In the genomic region with DNA sequence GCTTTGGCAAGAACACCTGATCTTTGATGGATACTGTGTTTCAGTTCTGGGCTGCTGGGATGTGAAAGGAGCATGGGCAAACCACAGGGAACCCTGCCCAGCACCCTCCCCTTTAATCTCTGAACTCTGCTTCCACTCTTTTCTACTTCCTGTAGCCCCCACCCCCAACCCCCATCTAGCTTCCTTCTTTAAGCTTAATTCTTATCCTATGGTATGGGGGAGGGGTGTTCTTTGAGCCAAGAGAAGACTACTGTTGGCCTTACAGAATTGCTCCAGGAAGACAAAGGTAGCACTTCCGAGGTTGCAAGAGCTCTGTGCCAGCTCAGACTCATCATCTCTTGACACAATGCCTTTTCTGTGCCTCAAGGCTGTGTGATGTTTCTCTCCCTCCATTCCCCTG, we compare ENCODE assay signal across 13 mouse cellular contexts. TPM values are rescaled to one million over a fixed set of nuclear protein-coding genes. Genes with fewer than 3 reads are reported as not detected.
DNase-seq lines count a peak whose midpoint lies in the region; ATAC-seq and TF ChIP-seq lines count a peak whose summit lies in the region.
"Had no signal": no experiment of that assay in that cellular context is flagged by ENCODE, and none has a peak within 500 bp of the region (broad histone marks: within the 10 kb centered on the region; RNA-seq: fewer than 3 reads in every experiment).

No protein-coding gene starts in this region.

- peaks cover 55% of the 10 kb centered on the region for H3K4me1 ChIP-seq in heart, embryonic 10.5 days
- peaks cover 11% of the 10 kb centered on the region for H3K4me1 ChIP-seq in liver, adult 2 months (ENCODE audit: control insufficient read depth, insufficient read depth, low read length)
- peaks cover 83% of the 10 kb centered on the region for H3K4me1 ChIP-seq in E14TG2a.4 (replicated peaks; ENCODE audit: low read depth, low read length)
- peaks cover 34% of the 10 kb centered on the region for H3K4me1 ChIP-seq in limb, embryonic 13.5 days

- peak overlapping the region; percentile 72; the same call in 1 of the 2 replicates for H3K4me2 ChIP-seq in limb, embryonic 13.5 days (replicated peaks)

- no peaks in the 10 kb centered on the region for H3K27me3 ChIP-seq in heart, embryonic 10.5 days (ENCODE audit: insufficient read depth, poor library complexity, severe bottlenecking)
- H3K27me3 ChIP-seq in liver, adult 2 months (ENCODE audit: control insufficient read depth, insufficient read depth, low read length), result no peaks in the 10 kb centered on the region
- no peaks in the 10 kb centered on the region for H3K27me3 ChIP-seq in E14TG2a.4 (ENCODE audit: insufficient read depth, low read length)
- no peaks in the 10 kb centered on the region for H3K27me3 ChIP-seq in limb, embryonic 13.5 days

- H3K79me2 ChIP-seq in liver, adult 2 months (ENCODE audit: control insufficient read depth, insufficient read depth, low read length), result peaks cover 12% of the 10 kb centered on the region; the same call in 1 of the 2 replicates

- no peak overlapping the region for H3K9ac ChIP-seq in liver, adult 2 months (ENCODE audit: low read depth, low read length)
- H3K9ac ChIP-seq in limb, embryonic 13.5 days, result no peak overlapping the region

- TF ChIP-seq POLR2A in liver, adult 2 months (IDR thresholded peaks at IDR 0.05; ENCODE audit: extremely low read depth, insufficient read depth, low read length), result no peak

- WGBS in heart, embryonic 10.5 days, result 41% methylated on average over 1 of the region's 1 CpGs
- WGBS in liver, adult 2 months, result 4% methylated on average over 1 of the region's 1 CpGs
- 62% methylated on average over 1 of the region's 1 CpGs for WGBS in limb, embryonic 13.5 days

- TF ChIP-seq CTCF in liver, adult 2 months (IDR thresholded peaks at IDR 0.05; ENCODE audit: low read depth, low read length), result no peak
- TF ChIP-seq CTCF in E14TG2a.4 (conservative IDR thresholded peaks at IDR 0.05; ENCODE audit: low read length), result no peak

- no peak overlapping the region for H3K27ac ChIP-seq in heart, embryonic 10.5 days
- peak overlapping the region; percentile 29; the same call in 1 of the 2 replicates for H3K27ac ChIP-seq in liver, adult 2 months (replicated peaks; ENCODE audit: insufficient read depth, low read depth, low read length)
- H3K27ac ChIP-seq in limb, embryonic 13.5 days, result no peak overlapping the region

- no peak for DNase-seq in heart, embryonic 10.5 days (ENCODE audit: low spot score)
- no peak for DNase-seq in heart, adult 18-20 months
- peak; percentile 38 for DNase-seq in liver, adult 2 months (ENCODE audit: extremely low read depth, low read depth, low spot score)
- DNase-seq in liver (no peak), adipocyte (ENCODE audit: low spot score) (no peak)
- no peak for DNase-seq in embryo, embryonic 9.5 days (ENCODE audit: extremely low spot score)
- DNase-seq: adrenal gland, postnatal 36 days; cerebellum, adult 18-20 months; kidney, adult 9 months had no signal

- H3K36me3 ChIP-seq in heart, embryonic 10.5 days, result peaks cover 17% of the 10 kb centered on the region
- H3K36me3 ChIP-seq in liver, adult 2 months (ENCODE audit: control insufficient read depth, insufficient read depth, low read length), result peaks cover 13% of the 10 kb centered on the region
- H3K36me3 ChIP-seq in E14TG2a.4 (ENCODE audit: insufficient read depth, low read length), result peaks cover 43% of the 10 kb centered on the region
- H3K36me3 ChIP-seq in limb, embryonic 13.5 days, result peaks cover 19% of the 10 kb centered on the region

- H3K9me3 ChIP-seq in heart, embryonic 10.5 days, result no peaks in the 10 kb centered on the region
- no peaks in the 10 kb centered on the region for H3K9me3 ChIP-seq in E14TG2a.4 (ENCODE audit: low read length)
- no peaks in the 10 kb centered on the region for H3K9me3 ChIP-seq in limb, embryonic 13.5 days

- no peak for ATAC-seq in limb, embryonic 13.5 days (ENCODE audit: low FRiP score, low read depth)

- peak overlapping the region; percentile 75 for H3K4me3 ChIP-seq in heart, embryonic 10.5 days
- no peak overlapping the region for H3K4me3 ChIP-seq in liver, adult 2 months (ENCODE audit: insufficient read depth, low read depth, low read length)
- H3K4me3 ChIP-seq in E14TG2a.4 (replicated peaks; ENCODE audit: low read length), result peak overlapping the region; percentile 87
- H3K4me3 ChIP-seq in limb, embryonic 13.5 days, result no peak overlapping the region

RNA-seq across cellular contexts. Expression of a gene that starts 2.0 kb away (rescaled TPM):
- polyA plus RNA-seq in heart, embryonic 10.5 days (2016; fragmentation: Nextera tagmentation; extraction: Ambion mirVana), result 76.7 and 80.8 TPM in 2 replicates
- 100 to 1,000 TPM; 225 to 264 TPM for total RNA-seq in heart, adult 18-20 months (2021)
- total RNA-seq in liver, adult 2 months (2014; rRNA removed), result 14.7 and 18.1 TPM in 2 replicates
- polyA plus RNA-seq in liver, adult 2 months (2012; rRNA removed), result 41.0 and 54.5 TPM in 2 replicates
- 55.7 and 59.5 TPM in 2 replicates for polyA plus RNA-seq in limb, embryonic 13.5 days (2015; fragmentation: Nextera tagmentation; extraction: Ambion mirVana)

RNA-seq across cellular contexts. Expression of a gene that starts 17.3 kb away (rescaled TPM):
- polyA plus RNA-seq in heart, embryonic 10.5 days (2016; fragmentation: Nextera tagmentation; extraction: Ambion mirVana), result 0.42 and 1.2 TPM in 2 replicates
- under 1 TPM in 1 of 2 experiments, not detected in 1; 0.41 TPM for total RNA-seq in heart, adult 18-20 months (2021)
- not detected in 2 replicates for total RNA-seq in liver, adult 2 months (2014; rRNA removed)
- not detected in 2 replicates for polyA plus RNA-seq in liver, adult 2 months (2012; rRNA removed)
- polyA plus RNA-seq in limb, embryonic 13.5 days (2015; fragmentation: Nextera tagmentation; extraction: Ambion mirVana), result 0.43 and 0.98 TPM in 2 replicates
- total RNA-seq: left cerebral cortex, postnatal 14 days had no signal

RNA-seq across cellular contexts. Expression of a gene that starts 43.3 kb away (rescaled TPM):
- not detected in 2 replicates for polyA plus RNA-seq in heart, embryonic 10.5 days (2016; fragmentation: Nextera tagmentation; extraction: Ambion mirVana)
- total RNA-seq in heart, adult 18-20 months (2021), result not detected
- total RNA-seq in liver, adult 2 months (2014; rRNA removed), result 0.94 and 1.0 TPM in 2 replicates
- polyA plus RNA-seq in liver, adult 2 months (2012; rRNA removed), result 3.7 and 4.3 TPM in 2 replicates
- 0.41 and 0.56 TPM in 2 replicates for polyA plus RNA-seq in limb, embryonic 13.5 days (2015; fragmentation: Nextera tagmentation; extraction: Ambion mirVana)
- total RNA-seq: left cerebral cortex, postnatal 14 days had no signal
- polyA plus RNA-seq: urinary bladder, adult 2 months had no signal

RNA-seq across cellular contexts. Expression of a gene that starts 45.1 kb away (rescaled TPM):
- not detected in 2 replicates for polyA plus RNA-seq in heart, embryonic 10.5 days (2016; fragmentation: Nextera tagmentation; extraction: Ambion mirVana)
- total RNA-seq in heart, adult 18-20 months (2021), result not detected
- total RNA-seq in liver, adult 2 months (2014; rRNA removed), result not detected in 2 replicates
- polyA plus RNA-seq in liver, adult 2 months (2012; rRNA removed), result 0.15 and 0.21 TPM in 2 replicates
- polyA plus RNA-seq in limb, embryonic 13.5 days (2015; fragmentation: Nextera tagmentation; extraction: Ambion mirVana), result 0.29 and 0.47 TPM in 2 replicates
- total RNA-seq: adrenal gland, postnatal 36 days; left cerebral cortex, postnatal 14 days had no signal
- polyA plus RNA-seq: urinary bladder, adult 2 months had no signal

RNA-seq across cellular contexts. Expression of a gene that starts 45.8 kb away (rescaled TPM):
- polyA plus RNA-seq in heart, embryonic 10.5 days (2016; fragmentation: Nextera tagmentation; extraction: Ambion mirVana), result 0.59 and 0.64 TPM in 2 replicates
- 1 to 10 TPM; 2.0 to 2.5 TPM for total RNA-seq in heart, adult 18-20 months (2021)
- 0.55 and 0.60 TPM in 2 replicates for total RNA-seq in liver, adult 2 months (2014; rRNA removed)
- polyA plus RNA-seq in liver, adult 2 months (2012; rRNA removed), result 1.00 and 1.8 TPM in 2 replicates
- polyA plus RNA-seq in limb, embryonic 13.5 days (2015; fragmentation: Nextera tagmentation; extraction: Ambion mirVana), result 3.3 and 4.9 TPM in 2 replicates

Comparison
In these comparisons a context has a peak if more than half of its experiments do, and no peak if none do; other contexts are left out.
1. H3K4me3 ChIP-seq: peak in heart, embryonic 10.5 days (single experiment) and E14TG2a.4 (single experiment); none in liver, adult 2 months (single experiment) and limb, embryonic 13.5 days (single experiment).